Mouse (Mus musculus): Measurements from ENCODE around the gene Ciita. TPM values are rescaled to one million over a fixed set of nuclear protein-coding genes. Genes with fewer than 3 reads are reported as not detected.
A peak's percentile ranks its signal among the peaks of the same experiment; 100 is the strongest.

The Ciita gene
- total and polyA plus RNA-seq, 2 experiments from 2014 or later, result 0.14 TPM; not detected in 1

DNA sequence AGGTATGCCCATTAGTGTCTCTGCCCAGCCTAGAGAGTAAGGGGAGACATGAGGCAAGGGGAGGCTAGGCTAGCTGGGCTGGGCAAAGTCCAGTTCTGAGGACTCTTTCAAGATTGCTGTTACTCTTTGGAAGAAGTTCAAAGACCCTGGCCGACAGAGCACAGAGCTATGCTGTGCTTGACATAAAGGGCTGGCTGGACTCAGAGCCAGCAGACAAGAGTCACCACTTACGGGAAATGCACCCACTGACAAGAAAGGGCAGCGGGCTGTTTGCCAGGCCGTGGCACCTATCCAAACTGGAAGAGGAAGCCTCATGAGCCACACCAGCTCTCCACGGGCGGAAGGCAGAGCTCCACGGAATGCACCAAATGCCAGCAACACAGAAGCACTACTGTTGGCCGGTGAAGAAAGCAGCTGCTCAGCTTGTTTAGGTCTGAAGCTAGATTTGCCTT is 27.4 kb upstream of the Ciita start:
- 48% methylated on average over 8 of the region's 8 CpGs for WGBS
- Histone ChIP-seq H3K9ac (replicated peaks; ENCODE audit: low read length) (no peak overlapping the region), H3K4me2 (ENCODE audit: low read depth, low read length) (no peak overlapping the region), H3K9me3 (ENCODE audit: low read length) (no peaks in the 10 kb centered on the region), H3K4me1 (ENCODE audit: insufficient read depth, low read length) (peaks cover 9% of the 10 kb centered on the region), H3K36me3 (ENCODE audit: insufficient read depth, low read length) (no peaks in the 10 kb centered on the region), H3K4me3 (ENCODE audit: low read length) (no peak overlapping the region), H3K27ac (no peak overlapping the region), H3K27me3 (ENCODE audit: insufficient read depth, low read length) (no peaks in the 10 kb centered on the region)
- ATAC-seq (peak; percentile 94), DNase-seq (ENCODE audit: low spot score) (peak; percentile 91)
- no peak for TF ChIP-seq CTCF (IDR thresholded peaks at IDR 0.05; ENCODE audit: low read depth)

DNA sequence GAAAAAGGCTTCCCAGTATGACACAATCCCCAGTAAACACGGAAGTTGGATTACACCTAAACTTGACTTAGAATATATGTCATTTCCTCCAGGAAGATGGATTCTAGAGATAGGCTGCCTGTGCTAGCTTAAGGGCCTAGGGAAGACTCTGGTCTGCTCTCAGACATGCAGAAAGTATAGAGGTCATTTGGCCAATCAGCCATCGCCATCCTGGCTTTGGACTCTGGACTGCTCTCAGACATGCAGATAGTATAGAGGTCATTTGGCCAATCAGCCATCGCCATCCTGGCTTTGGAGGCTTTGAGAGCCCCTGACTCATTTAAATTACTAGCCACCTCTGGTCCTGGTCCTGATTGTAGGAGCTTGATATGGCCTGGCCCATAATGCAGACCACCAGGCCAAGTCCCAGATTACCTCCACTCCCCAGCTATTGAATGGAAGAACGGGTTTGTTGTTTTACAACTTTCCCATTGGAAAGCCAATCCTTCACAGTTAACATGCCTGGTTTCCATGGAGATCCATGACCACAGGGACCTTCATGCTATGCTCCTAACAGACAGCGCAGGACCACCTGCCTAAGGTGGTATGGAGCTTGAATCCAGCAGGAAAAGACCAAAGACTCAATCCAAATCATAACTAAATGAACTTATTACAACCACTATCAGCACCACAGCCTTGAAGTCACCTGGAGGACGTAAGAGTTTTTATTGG is 25.8 kb upstream of the Ciita start:
- 77% methylated on average over 6 of the region's 6 CpGs for WGBS
- ATAC-seq (no peak), DNase-seq (ENCODE audit: low spot score) (no peak)
- Histone ChIP-seq H3K36me3 (ENCODE audit: insufficient read depth, low read length) (no peaks in the 10 kb centered on the region), H3K9ac (replicated peaks; ENCODE audit: low read length) (no peak overlapping the region), H3K9me3 (ENCODE audit: low read length) (no peaks in the 10 kb centered on the region), H3K27ac (no peak overlapping the region), H3K27me3 (ENCODE audit: insufficient read depth, low read length) (no peaks in the 10 kb centered on the region), H3K4me1 (ENCODE audit: insufficient read depth, low read length) (0 out of 2 replicates have a peak, but pooled peaks cover 4% of the 10 kb centered on the region), H3K4me2 (ENCODE audit: low read depth, low read length) (no peak overlapping the region), H3K4me3 (ENCODE audit: low read length) (no peak overlapping the region)
- TF ChIP-seq CTCF (IDR thresholded peaks at IDR 0.05; ENCODE audit: low read depth), result no peak

GRCm38 (mm10) chr16:10454583-10454974 is 25.3 kb upstream of the Ciita start:
- Histone ChIP-seq H3K4me3 (ENCODE audit: low read length) (no peak overlapping the region), H3K4me2 (ENCODE audit: low read depth, low read length) (no peak overlapping the region), H3K27ac (no peak overlapping the region), H3K9me3 (ENCODE audit: low read length) (no peaks in the 10 kb centered on the region), H3K36me3 (ENCODE audit: insufficient read depth, low read length) (no peaks in the 10 kb centered on the region), H3K4me1 (ENCODE audit: insufficient read depth, low read length) (0 out of 2 replicates have a peak, but pooled peaks cover 4% of the 10 kb centered on the region), H3K9ac (replicated peaks; ENCODE audit: low read length) (no peak overlapping the region), H3K27me3 (ENCODE audit: insufficient read depth, low read length) (no peaks in the 10 kb centered on the region)
- no peak for TF ChIP-seq CTCF (IDR thresholded peaks at IDR 0.05; ENCODE audit: low read depth)
- 61% methylated on average over 3 of the region's 3 CpGs for WGBS
- DNase-seq (ENCODE audit: low spot score), result no peak
- no peak for ATAC-seq

DNA sequence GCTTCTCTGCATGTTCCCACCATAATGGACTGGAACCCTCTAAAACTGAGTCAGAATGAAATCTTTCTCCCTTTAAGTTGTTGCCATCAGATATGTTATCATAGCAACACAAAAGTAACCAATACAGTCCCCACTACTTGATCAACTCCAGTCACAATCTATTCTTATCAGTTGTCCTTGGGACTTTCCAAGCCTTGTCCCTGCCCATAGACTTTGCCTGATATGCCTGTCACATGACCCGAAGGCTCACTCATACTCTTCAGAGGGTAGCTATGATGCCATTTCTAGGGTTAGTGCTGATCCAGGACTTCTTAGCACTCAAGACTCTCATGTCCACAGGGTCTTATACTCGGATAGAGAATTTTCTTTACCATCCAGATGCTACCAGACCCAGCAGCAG is 19.7 kb upstream of the Ciita start:
- no peak for TF ChIP-seq CTCF (IDR thresholded peaks at IDR 0.05; ENCODE audit: low read depth)
- no peak for DNase-seq (ENCODE audit: low spot score)

GRCm38 (mm10) chr16:10461178-10461577 is 18.7 kb upstream of the Ciita start:
- no peak for ATAC-seq
- H3K9ac ChIP-seq (replicated peaks; ENCODE audit: low read length), result no peak overlapping the region
- no peak for TF ChIP-seq CTCF (IDR thresholded peaks at IDR 0.05; ENCODE audit: low read depth)
- H3K4me2 ChIP-seq (ENCODE audit: low read depth, low read length), result no peak overlapping the region
- 90% methylated on average over 2 of the region's 2 CpGs for WGBS
- no peaks in the 10 kb centered on the region for H3K36me3 ChIP-seq (ENCODE audit: insufficient read depth, low read length)
- no peak overlapping the region for H3K4me3 ChIP-seq (ENCODE audit: low read length)
- H3K27me3 ChIP-seq (ENCODE audit: insufficient read depth, low read length), result no peaks in the 10 kb centered on the region
- H3K4me1 ChIP-seq (ENCODE audit: insufficient read depth, low read length), result no peaks in the 10 kb centered on the region
- no peak for DNase-seq (ENCODE audit: low spot score)
- no peak overlapping the region for H3K27ac ChIP-seq
- H3K9me3 ChIP-seq (ENCODE audit: low read length), result no peaks in the 10 kb centered on the region

More for the DNA sequence above, 19.7 kb upstream of the Ciita start:
- Histone ChIP-seq H3K36me3 (ENCODE audit: insufficient read depth, low read length) (no peaks in the 10 kb centered on the region), H3K9me3 (ENCODE audit: low read length) (no peaks in the 10 kb centered on the region), H3K9ac (replicated peaks; ENCODE audit: low read length) (no peak overlapping the region), H3K27ac (no peak overlapping the region), H3K27me3 (ENCODE audit: insufficient read depth, low read length) (no peaks in the 10 kb centered on the region), H3K4me1 (ENCODE audit: insufficient read depth, low read length) (no peaks in the 10 kb centered on the region), H3K4me2 (ENCODE audit: low read depth, low read length) (no peak overlapping the region), H3K4me3 (ENCODE audit: low read length) (no peak overlapping the region)
- ATAC-seq, result no peak
- whole genome bisulfite sequencing, result 70% methylated on average over 2 of the region's 2 CpGs

DNA sequence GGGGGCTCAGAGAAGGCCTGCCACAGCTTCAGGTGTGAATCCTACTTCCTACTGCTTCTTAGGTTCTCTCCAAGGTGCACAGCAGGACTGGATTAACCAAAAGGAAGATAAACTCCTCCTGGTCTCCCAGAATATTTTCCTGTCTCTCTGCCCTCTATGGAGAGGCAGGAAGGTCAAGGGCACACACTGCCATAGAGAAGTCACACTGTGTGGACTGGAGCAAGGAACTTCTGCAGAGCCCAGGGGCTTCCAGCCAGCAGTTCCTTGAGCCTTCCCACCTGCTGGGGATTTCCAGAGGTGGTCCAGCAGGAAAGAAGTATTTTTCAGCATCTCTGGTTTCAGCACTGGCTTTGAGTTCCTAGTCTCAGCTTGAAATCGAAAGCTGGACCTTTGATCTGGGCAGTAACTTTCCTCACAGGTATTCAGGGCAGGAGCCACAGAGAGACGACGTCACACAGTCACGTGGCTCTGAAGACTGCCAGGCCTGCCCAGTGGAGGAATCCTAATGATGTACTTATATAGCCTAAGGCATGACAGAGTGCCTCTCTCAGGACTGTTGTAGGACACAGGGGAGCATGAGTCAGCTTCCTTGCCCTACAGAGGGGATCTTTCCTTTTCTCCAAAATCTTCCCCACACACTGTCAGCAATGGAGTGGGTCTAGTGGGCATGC is 14.7 kb upstream of the Ciita start:
- Histone ChIP-seq H3K4me1 (ENCODE audit: insufficient read depth, low read length) (no peaks in the 10 kb centered on the region), H3K36me3 (ENCODE audit: insufficient read depth, low read length) (no peaks in the 10 kb centered on the region)
- WGBS, result 35% methylated on average over 4 of the region's 4 CpGs

More for the DNA sequence above, 14.7 kb upstream of the Ciita start:
- TF ChIP-seq CTCF (IDR thresholded peaks at IDR 0.05; ENCODE audit: low read depth), result no peak
- no peak for DNase-seq (ENCODE audit: low spot score)
- H3K4me3 ChIP-seq (ENCODE audit: low read length), result no peak overlapping the region
- H3K27me3 ChIP-seq (ENCODE audit: insufficient read depth, low read length), result no peaks in the 10 kb centered on the region
- no peak overlapping the region for H3K4me2 ChIP-seq (ENCODE audit: low read depth, low read length)
- H3K9me3 ChIP-seq (ENCODE audit: low read length), result no peaks in the 10 kb centered on the region
- ATAC-seq, result no peak
- H3K27ac ChIP-seq, result no peak overlapping the region
- H3K9ac ChIP-seq (replicated peaks; ENCODE audit: low read length), result no peak overlapping the region
